Mouse (Mus musculus) stomach, embryonic 14.5 days (tissue): ENCODE measurements around the gene Clcf1. TPM values are rescaled to one million over a fixed set of nuclear protein-coding genes. Genes with fewer than 3 reads are reported as not detected.

Experiments
- ATAC-seq: fragments of 200-750 bp; cut with Nextera tagmentation; 2 replicates; pipeline ENCODE4 v1.8.0; 2017; ENCODE audit warnings: low read depth, moderate TSS enrichment; ENCODE audit not compliant: insufficient number of reproducible peaks, insufficient read depth, low FRiP score
- H3K27ac ChIP-seq: fragments of 300-500 bp; sonication (generic); 2 replicates; pipeline ENCODE4 v1.5.1; 2014; ENCODE audit warnings: mild to moderate bottlenecking, low read length, moderate library complexity, mixed read lengths
- H3K27me3 ChIP-seq: fragments of 300-500 bp; sonication (generic); 2 replicates; pipeline ENCODE4 v1.6.1; 2014; ENCODE audit warnings: low read length, control low read depth, mixed read lengths; ENCODE audit not compliant: control insufficient read depth, insufficient read depth
- H3K36me3 ChIP-seq: fragments of 300-500 bp; sonication (generic); 2 replicates; pipeline ENCODE4 v1.6.1; 2014; ENCODE audit warnings: mild to moderate bottlenecking, control low read depth, low read length, moderate library complexity, mixed read lengths; ENCODE audit not compliant: control insufficient read depth, insufficient read depth
- H3K4me1 ChIP-seq: fragments of 300-500 bp; sonication (generic); 2 replicates; pipeline ENCODE4 v1.6.1; 2014; ENCODE audit warnings: low read length, control low read depth, mixed read lengths; ENCODE audit not compliant: control insufficient read depth, insufficient read depth
- H3K4me2 ChIP-seq: fragments of 300-500 bp; sonication (generic); replicated peaks from 2 replicates; pipeline ENCODE4 v1.6.1; 2014; ENCODE audit warnings: low read depth, low read length, control low read depth
- H3K4me3 ChIP-seq: fragments of 300-500 bp; sonication (generic); 2 replicates; pipeline ENCODE4 v1.5.1; 2014; ENCODE audit warnings: low read depth, low read length, control low read depth
- H3K9ac ChIP-seq: fragments of 300-500 bp; sonication (generic); replicated peaks from 2 replicates; pipeline ENCODE4 v1.6.1; 2014; ENCODE audit warnings: low read depth, mild to moderate bottlenecking, control low read depth, low read length, moderate library complexity, mixed read lengths
- H3K9me3 ChIP-seq: fragments of 300-500 bp; sonication (generic); 2 replicates; pipeline ENCODE4 v1.6.1; 2016; ENCODE audit warnings: low read depth, low read length, control low read depth; ENCODE audit not compliant: control insufficient read depth
- WGBS: fragments of 180-500 bp; shearing (Covaris S2); extraction: QIAGEN DNeasy Blood & Tissue Kit; methylation state at CpG from one replicate; pipeline ENCODE4 v1.1.7; 2014; 5-methylcytosine and 5-hydroxymethylcytosine counted together
- polyA plus RNA-seq: library from polyadenylated mRNA; unstranded; fragments of >200 nt; fragmentation: Nextera tagmentation; extraction: Ambion mirVana; gene quantifications from 2 replicates; pipeline ENCODE4 v1.2.1, GENCODE M21; 2014

The Clcf1 gene
- polyA plus RNA-seq, 1 experiment from 2014 or later: 8.3 TPM

DNA sequence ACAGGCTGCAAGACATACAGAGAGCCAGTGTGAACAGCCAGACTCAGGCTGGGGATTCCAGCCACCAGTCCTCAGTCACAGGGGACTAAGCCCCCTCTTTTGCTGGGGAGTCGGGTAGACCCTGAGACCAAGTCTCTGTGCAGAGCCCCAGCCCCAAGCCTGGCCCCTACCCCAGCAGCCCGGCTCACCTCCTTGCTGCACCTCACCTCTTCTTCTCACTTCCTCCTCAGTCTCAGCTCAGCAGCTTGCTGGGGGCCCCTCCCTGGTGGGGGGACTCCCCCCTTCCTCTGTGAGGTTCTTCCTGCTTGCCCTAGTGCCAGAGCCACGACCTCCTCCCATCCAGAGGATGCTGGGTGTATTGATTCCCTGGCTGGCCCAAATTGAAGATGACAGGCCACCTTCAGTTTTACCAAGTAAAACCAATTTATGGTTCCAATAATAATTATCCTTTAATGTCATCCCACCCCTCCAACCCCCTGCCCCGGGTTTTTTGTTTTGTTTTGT lies 23.2 kb upstream of the Clcf1 start, which contains the start of gene Tbc1d10c:
TSS of gene Tbc1d10c (minus strand) at position 454 of the 504 bp plus-strand sequence.
- 29% methylated on average over 4 of the region's 4 CpGs for WGBS
- Histone ChIP-seq H3K27me3 (no peaks in the 10 kb centered on the region), H3K9me3 (no peaks in the 10 kb centered on the region), H3K4me2 (peak within 1 kb of the TSS; percentile 97), H3K9ac (peak within 1 kb of the TSS; percentile 92), H3K4me3 (peak within 1 kb of the TSS; percentile 98), H3K36me3 (peaks cover 30% of the 10 kb centered on the region), H3K4me1 (peaks cover 13% of the 10 kb centered on the region), H3K27ac (peak within 1 kb of the TSS; percentile 96)
- no peak for ATAC-seq

GRCm38 (mm10) chr19:4191528-4192250 lies 22.3 kb upstream of the Clcf1 start, which contains the start of gene Ppp1ca:
Ppp1ca (plus strand) TSS chr19:4192065.
- H3K27ac ChIP-seq: peak within 1 kb of the TSS; percentile 96
- peak within 1 kb of the TSS; percentile 98 for H3K4me3 ChIP-seq
- H3K9ac ChIP-seq: peak within 1 kb of the TSS; percentile 92
- no peaks in the 10 kb centered on the region for H3K9me3 ChIP-seq
- H3K4me2 ChIP-seq: peak within 1 kb of the TSS; percentile 97
- peaks cover 37% of the 10 kb centered on the region for H3K36me3 ChIP-seq
- peak; percentile 94 for ATAC-seq
- peaks cover 21% of the 10 kb centered on the region for H3K4me1 ChIP-seq
- no peaks in the 10 kb centered on the region for H3K27me3 ChIP-seq
- WGBS: 4% methylated on average over 44 of the region's 47 CpGs

DNA sequence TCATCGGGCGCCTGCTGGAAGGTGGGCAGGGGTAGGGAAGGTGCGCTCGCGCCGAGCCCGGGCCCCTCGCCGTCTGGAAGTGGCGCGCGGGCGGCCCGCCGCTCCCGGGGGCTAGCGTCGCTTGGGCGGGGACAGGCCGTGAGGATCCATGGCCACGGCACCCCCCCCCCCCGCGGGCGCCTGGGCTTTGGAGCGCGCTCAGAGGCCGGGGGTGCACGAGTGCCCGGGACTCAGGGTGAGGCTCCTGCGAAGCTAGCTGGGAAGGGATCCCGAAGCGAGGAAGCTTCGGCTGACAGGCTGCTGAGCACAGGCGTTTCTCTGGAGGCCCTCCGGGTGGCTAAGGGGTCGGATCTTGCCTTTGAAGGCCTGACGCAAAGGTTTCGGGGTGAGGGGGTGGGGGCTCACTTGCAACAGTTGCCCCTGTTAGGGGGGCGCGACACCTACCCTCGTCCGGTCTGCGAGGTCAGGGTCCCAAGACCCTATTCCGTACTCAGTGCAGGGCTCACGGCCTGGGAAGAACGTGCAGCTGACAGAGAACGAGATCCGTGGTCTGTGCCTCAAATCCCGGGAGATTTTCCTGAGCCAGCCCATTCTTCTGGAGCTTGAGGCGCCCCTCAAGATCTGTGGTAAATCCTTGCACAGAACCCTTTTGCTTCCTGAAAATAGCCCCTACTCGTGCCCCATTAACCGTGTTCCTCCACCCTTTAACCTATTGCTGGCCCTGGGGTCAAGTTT lies 21.6 kb upstream of the Clcf1 start:
- ATAC-seq: peak; percentile 39; the same call in 1 of the 2 replicates
- H3K9me3 ChIP-seq: no peaks in the 10 kb centered on the region
- no peaks in the 10 kb centered on the region for H3K27me3 ChIP-seq
- peak overlapping the region; percentile 96 for H3K27ac ChIP-seq
- under 1% methylated on average over 52 of the region's 52 CpGs for WGBS
- peak overlapping the region; percentile 92 for H3K9ac ChIP-seq
- H3K4me3 ChIP-seq: peak overlapping the region; percentile 98
- peaks cover 44% of the 10 kb centered on the region for H3K36me3 ChIP-seq
- peak overlapping the region; percentile 97 for H3K4me2 ChIP-seq
- H3K4me1 ChIP-seq: peaks cover 23% of the 10 kb centered on the region

GRCm38 (mm10) chr19:4193129-4193528 lies 20.9 kb upstream of the Clcf1 start:
- WGBS: 47% methylated on average over 6 of the region's 6 CpGs
- peak overlapping the region; percentile 92 for H3K9ac ChIP-seq

DNA sequence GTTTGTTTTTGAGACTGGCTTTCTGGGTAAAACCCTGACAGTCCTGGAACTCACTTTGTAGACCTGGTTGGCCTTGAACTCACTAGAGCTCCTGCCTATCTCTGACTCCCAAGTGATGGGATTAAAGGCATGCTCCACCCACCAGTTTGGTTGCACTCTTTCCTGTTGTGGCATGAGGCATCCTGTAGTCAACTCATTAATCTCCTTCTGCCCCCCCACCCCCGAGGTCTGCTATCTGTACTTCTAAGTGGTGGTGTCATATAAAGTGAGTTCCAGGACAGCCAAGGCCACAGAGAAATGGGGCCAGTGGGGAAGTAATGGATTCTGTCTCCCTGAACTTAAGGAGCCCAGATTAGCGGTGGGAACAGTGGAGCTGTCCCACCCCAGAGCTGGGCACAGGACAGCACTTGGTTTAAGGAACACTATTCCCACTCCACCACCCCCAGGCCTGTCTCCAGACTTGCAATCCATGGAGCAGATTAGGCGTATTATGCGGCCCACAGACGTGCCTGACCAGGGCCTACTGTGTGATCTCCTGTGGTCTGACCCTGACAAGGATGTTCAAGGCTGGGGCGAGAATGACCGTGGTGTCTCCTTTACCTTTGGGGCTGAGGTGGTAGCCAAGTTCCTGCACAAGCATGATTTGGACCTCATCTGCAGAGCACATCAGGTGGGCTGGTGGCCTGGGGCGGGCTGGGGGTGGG lies 19.9 kb upstream of the Clcf1 start:
- Histone ChIP-seq H3K27ac (no peak overlapping the region), H3K4me3 (no peak overlapping the region), H3K27me3 (no peaks in the 10 kb centered on the region), H3K9me3 (no peaks in the 10 kb centered on the region), H3K9ac (no peak overlapping the region), H3K4me1 (peaks cover 23% of the 10 kb centered on the region), H3K36me3 (peaks cover 54% of the 10 kb centered on the region), H3K4me2 (no peak overlapping the region)
- no peak for ATAC-seq
- 81% methylated on average over 8 of the region's 8 CpGs for WGBS

More at GRCm38 (mm10) chr19:4193129-4193528, 20.9 kb upstream of the Clcf1 start:
- H3K4me1 ChIP-seq: peaks cover 23% of the 10 kb centered on the region
- peak overlapping the region; percentile 97 for H3K4me2 ChIP-seq
- no peaks in the 10 kb centered on the region for H3K27me3 ChIP-seq
- H3K9me3 ChIP-seq: no peaks in the 10 kb centered on the region
- no peak overlapping the region for H3K27ac ChIP-seq
- peaks cover 46% of the 10 kb centered on the region for H3K36me3 ChIP-seq
- H3K4me3 ChIP-seq: peak overlapping the region; percentile 98
- ATAC-seq: no peak

DNA sequence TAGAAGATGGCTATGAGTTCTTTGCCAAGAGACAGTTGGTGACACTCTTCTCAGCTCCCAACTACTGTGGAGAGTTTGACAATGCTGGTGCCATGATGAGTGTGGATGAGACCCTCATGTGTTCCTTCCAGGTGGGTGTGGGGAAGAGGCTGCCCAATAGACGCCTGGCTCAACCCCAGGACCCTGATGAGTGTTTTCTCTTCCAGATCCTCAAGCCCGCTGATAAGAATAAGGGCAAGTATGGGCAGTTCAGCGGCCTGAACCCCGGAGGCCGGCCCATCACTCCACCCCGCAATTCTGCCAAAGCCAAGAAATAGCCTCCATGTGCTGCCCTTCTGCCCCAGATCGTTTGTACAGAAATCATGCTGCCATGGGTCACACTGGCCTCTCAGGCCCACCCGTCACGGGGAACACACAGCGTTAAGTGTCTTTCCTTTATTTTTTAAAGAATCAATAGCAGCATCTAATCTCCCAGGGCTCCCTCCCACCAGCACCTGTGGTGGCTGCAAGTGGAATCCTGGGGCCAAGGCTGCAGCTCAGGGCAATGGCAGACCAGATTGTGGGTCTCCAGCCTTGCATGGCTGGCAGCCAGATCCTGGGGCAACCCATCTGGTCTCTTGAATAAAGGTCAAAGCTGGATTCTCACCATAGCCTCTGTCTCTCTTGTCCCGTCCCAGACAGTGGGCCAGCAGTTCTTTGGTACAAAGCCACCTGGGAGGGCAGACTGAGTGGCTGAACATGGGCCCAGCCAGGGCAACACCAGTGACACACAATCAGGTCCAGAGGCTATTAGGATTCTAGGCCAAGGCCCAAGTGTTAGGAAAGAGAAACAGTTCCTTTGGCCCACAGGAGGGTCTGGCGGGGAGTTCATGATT lies 19.0 kb upstream of the Clcf1 start:
- ATAC-seq: no peak
- Histone ChIP-seq H3K36me3 (peaks cover 61% of the 10 kb centered on the region), H3K27me3 (no peaks in the 10 kb centered on the region), H3K9ac (no peak overlapping the region), H3K4me3 (no peak overlapping the region), H3K9me3 (no peaks in the 10 kb centered on the region), H3K4me2 (no peak overlapping the region), H3K4me1 (peaks cover 23% of the 10 kb centered on the region), H3K27ac (no peak overlapping the region)
- 73% methylated on average over 12 of the region's 12 CpGs for WGBS

- peaks cover 65% of the 10 kb centered on the region for H3K36me3 ChIP-seq
Measured at GRCm38 (mm10) chr19:4196048-4196447, 18.0 kb upstream of the Clcf1 start.

More at GRCm38 (mm10) chr19:4196048-4196447, 18.0 kb upstream of the Clcf1 start:
- no peak for ATAC-seq
- Histone ChIP-seq H3K27me3 (no peaks in the 10 kb centered on the region), H3K4me1 (peaks cover 31% of the 10 kb centered on the region), H3K9ac (no peak overlapping the region), H3K27ac (no peak overlapping the region), H3K4me3 (no peak overlapping the region), H3K9me3 (no peaks in the 10 kb centered on the region), H3K4me2 (no peak overlapping the region)
- WGBS: 54% methylated on average over 2 of the region's 2 CpGs
